Mouse (Mus musculus) intestine, postnatal 0 days (tissue): Measurements from ENCODE around the gene Enho. TPM values are rescaled to one million over a fixed set of nuclear protein-coding genes. Genes with fewer than 3 reads are reported as not detected.

Experiments used
- ATAC-seq: fragments of 200-750 bp; cut with Nextera tagmentation; 2 replicates; pipeline ENCODE4 v1.8.0; 2017; ENCODE audit warnings: mild to moderate bottlenecking, moderate TSS enrichment, moderate library complexity
- H3K27ac ChIP-seq: fragments of 300-500 bp; sonication (generic); 2 replicates; pipeline ENCODE4 v1.5.1; 2014; ENCODE audit warnings: mild to moderate bottlenecking, low read depth, low read length, moderate library complexity
- H3K27me3 ChIP-seq: fragments of 300-500 bp; sonication (generic); replicated peaks from 2 replicates; pipeline ENCODE4 v1.6.1; 2014; ENCODE audit warnings: low read length, mixed read lengths; ENCODE audit not compliant: control insufficient read depth, insufficient read depth
- H3K36me3 ChIP-seq: fragments of 300-500 bp; sonication (generic); 2 replicates; pipeline ENCODE4 v1.6.1; 2014; ENCODE audit warnings: mild to moderate bottlenecking, moderate library complexity; ENCODE audit not compliant: control insufficient read depth, insufficient read depth
- H3K4me1 ChIP-seq: fragments of 300-500 bp; sonication (generic); replicated peaks from 2 replicates; pipeline ENCODE4 v1.6.1; 2014; ENCODE audit warnings: antibody characterized with exemption, low read length, mixed read lengths; ENCODE audit not compliant: control insufficient read depth, insufficient read depth
- H3K4me2 ChIP-seq: fragments of 300-500 bp; sonication (generic); replicated peaks from 2 replicates; pipeline ENCODE4 v1.6.1; 2014; ENCODE audit warnings: low read depth, mild to moderate bottlenecking, moderate library complexity
- H3K4me3 ChIP-seq: fragments of 300-500 bp; sonication (generic); 2 replicates; pipeline ENCODE4 v1.5.1; 2014; ENCODE audit warnings: low read depth, low read length
- H3K9ac ChIP-seq: fragments of 300-500 bp; sonication (generic); 2 replicates; pipeline ENCODE4 v1.6.1; 2014; ENCODE audit warnings: mild to moderate bottlenecking, low read depth, low read length
- H3K9me3 ChIP-seq: fragments of 300-500 bp; sonication (generic); 2 replicates; pipeline ENCODE4 v1.6.1; 2016; ENCODE audit warnings: mixed run types; ENCODE audit not compliant: control insufficient read depth
- CTCF ChIP-seq: sonication (generic); IDR thresholded peaks from 2 replicates; pipeline ENCODE4 v1.5.1; 2016; ENCODE audit warnings: low read depth, mild to moderate bottlenecking, control low read depth, antibody characterized with exemption, moderate library complexity
- WGBS: fragments of 180-500 bp; shearing (Covaris S2); extraction: QIAGEN DNeasy Blood & Tissue Kit; methylation state at CpG from one replicate; pipeline ENCODE4 v1.1.7; 2014; 5-methylcytosine and 5-hydroxymethylcytosine counted together
- polyA plus RNA-seq: library from polyadenylated mRNA; unstranded; fragments of >200 nt; fragmentation: Nextera tagmentation; extraction: Ambion mirVana; gene quantifications from 2 replicates; pipeline ENCODE4 v1.2.1, GENCODE M21; 2015

The Enho gene
- polyA plus RNA-seq, 1 experiment from 2014 or later, result 8.6 TPM

DNA sequence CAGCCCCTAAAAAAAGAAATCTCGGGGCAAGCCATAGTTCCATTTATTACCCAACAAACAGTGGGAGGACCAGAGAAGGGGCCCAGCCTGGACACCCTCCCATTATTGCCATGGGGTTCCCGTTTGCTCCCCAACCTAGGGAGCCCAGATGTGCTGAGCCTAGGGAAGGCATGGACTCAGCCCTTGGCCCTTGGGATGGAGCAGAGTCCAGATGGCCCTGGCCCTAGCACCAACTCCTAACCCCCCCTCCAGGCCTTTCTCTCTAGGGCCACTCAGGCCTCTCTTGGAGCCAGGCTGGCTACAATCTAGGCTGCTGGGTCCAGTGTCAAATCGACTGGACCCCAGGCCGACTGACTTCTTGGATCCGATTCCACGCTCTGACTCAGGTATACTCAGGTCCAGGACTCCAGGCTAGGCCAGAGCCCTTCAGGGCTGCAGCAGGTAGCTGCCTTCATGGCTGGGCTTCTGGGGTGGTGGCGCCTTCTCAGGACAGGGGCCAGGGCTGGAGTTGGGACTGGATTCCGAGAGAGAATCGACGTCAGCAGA, 1.9 kb downstream of the Enho start:
- Histone ChIP-seq H3K27ac (no peak overlapping the region), H3K9me3 (no peaks in the 10 kb centered on the region), H3K36me3 (no peaks in the 10 kb centered on the region), H3K9ac (no peak overlapping the region), H3K4me3 (no peak overlapping the region), H3K27me3 (peaks cover 13% of the 10 kb centered on the region), H3K4me1 (no peaks in the 10 kb centered on the region), H3K4me2 (no peak overlapping the region)
- no peak for ATAC-seq
- WGBS, result 91% methylated on average over 10 of the region's 10 CpGs
- TF ChIP-seq CTCF, result no peak

DNA sequence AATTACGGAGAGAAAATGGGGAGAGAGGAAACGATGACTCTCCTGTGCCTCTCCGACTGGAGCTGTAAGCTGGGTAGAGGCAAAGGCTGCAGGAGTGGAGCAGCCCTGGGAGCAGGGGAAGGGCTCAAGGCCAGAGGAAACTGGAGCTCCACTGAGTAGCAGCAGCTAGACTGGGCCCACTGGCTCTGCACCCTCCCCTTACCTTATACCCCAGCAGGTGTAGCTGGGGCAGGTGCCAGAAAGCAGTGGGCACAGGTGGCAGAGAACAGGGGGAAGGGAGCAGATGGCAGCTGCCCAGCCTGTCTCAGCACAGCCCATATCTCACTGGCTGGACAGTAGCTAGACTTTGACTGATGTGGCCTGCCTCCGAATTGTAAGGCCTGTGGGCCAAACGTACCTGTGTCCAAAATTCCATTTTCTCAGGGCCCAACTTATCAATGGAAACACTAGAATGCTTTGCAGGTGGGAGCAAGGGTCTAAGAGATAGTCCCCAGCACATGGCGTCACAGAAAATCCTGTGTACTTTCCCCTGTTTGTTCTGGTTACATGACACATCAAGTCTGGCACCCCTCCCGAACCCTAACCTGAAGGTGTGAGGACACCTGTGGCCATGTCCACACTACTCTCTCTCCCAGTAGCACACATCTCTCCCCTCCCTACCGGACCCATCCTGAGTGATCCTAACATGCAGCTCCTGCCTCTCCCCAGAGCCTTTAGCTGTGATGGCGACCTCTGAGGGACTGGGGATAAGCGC, 3.1 kb downstream of the Enho start:
- no peak overlapping the region; the same call in 1 of the 2 replicates for H3K27ac ChIP-seq

DNA sequence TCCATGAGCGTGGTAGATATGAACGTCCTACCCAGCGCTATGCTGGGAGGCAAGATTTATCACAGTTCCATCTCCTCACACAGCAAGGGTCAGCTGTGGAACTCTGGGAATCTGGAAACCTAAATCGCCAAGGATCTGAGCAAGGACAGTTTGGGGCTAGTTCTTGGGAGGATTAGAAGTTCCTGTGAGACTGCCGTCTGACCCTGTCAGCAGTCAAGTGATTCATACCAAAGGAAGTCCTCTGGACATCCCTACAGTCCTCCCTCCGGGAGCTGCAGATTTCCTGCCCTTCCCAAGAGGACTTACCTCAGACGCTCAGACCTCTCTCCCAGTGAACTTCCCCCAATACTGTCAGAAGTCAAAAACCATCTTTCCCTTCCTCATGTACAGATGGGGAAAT, 3.8 kb downstream of the Enho start:
- no peak overlapping the region for H3K27ac ChIP-seq
- no peaks in the 10 kb centered on the region for H3K36me3 ChIP-seq
- WGBS, result 54% methylated on average over 7 of the region's 7 CpGs
- H3K4me3 ChIP-seq, result no peak overlapping the region
- no peak overlapping the region for H3K4me2 ChIP-seq
- no peaks in the 10 kb centered on the region for H3K9me3 ChIP-seq
- TF ChIP-seq CTCF, result no peak
- H3K9ac ChIP-seq, result no peak overlapping the region
- H3K4me1 ChIP-seq, result peaks cover 1% of the 10 kb centered on the region; the same call in 1 of the 2 replicates
- peaks cover 13% of the 10 kb centered on the region for H3K27me3 ChIP-seq
- ATAC-seq, result no peak

More for the DNA sequence above, 3.1 kb downstream of the Enho start:
- H3K4me2 ChIP-seq, result no peak overlapping the region
- ATAC-seq, result no peak
- peaks cover 13% of the 10 kb centered on the region for H3K27me3 ChIP-seq
- no peak for TF ChIP-seq CTCF
- no peaks in the 10 kb centered on the region for H3K9me3 ChIP-seq
- no peaks in the 10 kb centered on the region for H3K36me3 ChIP-seq
- WGBS, result 66% methylated on average over 10 of the region's 10 CpGs
- no peaks in the 10 kb centered on the region for H3K4me1 ChIP-seq
- H3K9ac ChIP-seq, result no peak overlapping the region
- H3K4me3 ChIP-seq, result no peak overlapping the region

DNA sequence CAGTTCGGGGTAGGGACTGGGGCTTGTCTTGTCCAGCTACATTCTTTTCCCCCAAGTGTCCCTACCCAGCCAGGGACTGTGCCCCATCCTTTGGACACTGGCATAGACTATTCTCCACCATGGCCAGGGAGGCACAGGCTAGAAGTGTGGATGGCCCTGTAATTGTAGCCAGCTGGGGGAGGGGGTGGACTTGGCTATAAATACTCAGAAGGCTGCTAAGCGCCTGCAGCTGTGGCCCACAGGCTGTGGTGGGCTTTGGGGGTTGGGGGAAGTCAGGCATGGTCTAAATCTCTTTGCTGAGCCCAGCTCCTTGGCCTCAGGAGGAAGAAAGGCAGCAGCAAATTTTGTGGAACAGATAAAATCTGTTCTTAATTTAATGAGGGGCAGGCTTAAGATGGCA, 4.2 kb downstream of the Enho start:
- H3K9ac ChIP-seq, result no peak overlapping the region
- H3K4me2 ChIP-seq, result no peak overlapping the region
- TF ChIP-seq CTCF, result no peak
- peaks cover 13% of the 10 kb centered on the region for H3K27me3 ChIP-seq
- ATAC-seq, result no peak
- WGBS, result 67% methylated on average over 2 of the region's 2 CpGs
- H3K4me3 ChIP-seq, result no peak overlapping the region
- no peaks in the 10 kb centered on the region for H3K9me3 ChIP-seq
- H3K27ac ChIP-seq, result no peak overlapping the region
- no peaks in the 10 kb centered on the region for H3K36me3 ChIP-seq
- peaks cover 4% of the 10 kb centered on the region; the same call in 1 of the 2 replicates for H3K4me1 ChIP-seq

DNA sequence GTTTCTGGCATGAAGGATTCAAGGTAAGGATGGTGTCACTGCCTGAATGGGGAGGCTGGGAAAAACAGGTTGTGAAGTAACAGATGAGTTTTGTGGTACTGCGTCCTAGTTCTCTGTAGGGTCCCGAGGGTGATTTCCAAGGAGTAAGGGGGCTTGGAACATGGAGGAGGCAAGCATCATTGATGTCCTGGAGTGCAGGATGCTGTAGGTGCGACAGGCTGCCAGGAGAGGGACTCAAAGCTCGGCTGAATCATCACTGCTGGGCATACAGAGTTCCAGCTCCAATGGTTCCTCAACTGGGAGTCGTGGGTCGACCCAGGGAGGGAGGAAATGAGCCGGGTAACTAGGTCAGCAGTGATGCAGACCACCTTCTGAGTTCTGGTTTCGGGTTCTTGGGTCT, 4.9 kb downstream of the Enho start:
- no peak overlapping the region for H3K4me3 ChIP-seq
- TF ChIP-seq CTCF, result peak; percentile 50
- H3K36me3 ChIP-seq, result no peaks in the 10 kb centered on the region
- H3K9ac ChIP-seq, result no peak overlapping the region
- peaks cover 13% of the 10 kb centered on the region for H3K27me3 ChIP-seq
- ATAC-seq, result no peak
- H3K27ac ChIP-seq, result no peak overlapping the region
- 59% methylated on average over 8 of the region's 8 CpGs for WGBS
- H3K4me1 ChIP-seq, result peaks cover 4% of the 10 kb centered on the region; the same call in 1 of the 2 replicates
- no peaks in the 10 kb centered on the region for H3K9me3 ChIP-seq
- H3K4me2 ChIP-seq, result no peak overlapping the region

DNA sequence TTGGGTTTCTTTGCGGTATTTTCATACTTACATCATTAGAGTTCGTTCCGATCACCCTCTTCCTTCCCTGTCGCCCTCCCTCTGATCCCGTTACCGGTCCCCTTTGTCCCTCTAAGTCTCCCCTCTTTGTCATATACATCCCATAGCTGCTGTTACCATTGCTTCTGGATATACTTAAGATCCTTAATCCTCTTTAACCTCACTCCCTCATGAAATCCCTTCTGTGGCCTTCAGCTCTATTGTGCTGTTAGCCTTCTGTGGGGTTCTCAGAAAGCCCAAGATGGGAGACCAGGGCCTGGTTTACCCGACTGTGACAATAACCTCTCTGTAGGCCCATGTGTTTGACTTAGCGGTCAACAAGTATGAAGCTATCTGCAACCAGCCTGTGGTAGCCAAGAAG, 5.5 kb downstream of the Enho start:
- TF ChIP-seq CTCF, result no peak
- Histone ChIP-seq H3K27me3 (peaks cover 13% of the 10 kb centered on the region), H3K4me1 (peaks cover 4% of the 10 kb centered on the region; the same call in 1 of the 2 replicates), H3K36me3 (no peaks in the 10 kb centered on the region), H3K27ac (no peak overlapping the region), H3K9me3 (no peaks in the 10 kb centered on the region), H3K4me3 (no peak overlapping the region), H3K9ac (no peak overlapping the region), H3K4me2 (no peak overlapping the region)
- no peak for ATAC-seq
- 90% methylated on average over 8 of the region's 8 CpGs for WGBS
